ENCODE assay signal across 16 mouse cellular contexts in the genomic region with DNA sequence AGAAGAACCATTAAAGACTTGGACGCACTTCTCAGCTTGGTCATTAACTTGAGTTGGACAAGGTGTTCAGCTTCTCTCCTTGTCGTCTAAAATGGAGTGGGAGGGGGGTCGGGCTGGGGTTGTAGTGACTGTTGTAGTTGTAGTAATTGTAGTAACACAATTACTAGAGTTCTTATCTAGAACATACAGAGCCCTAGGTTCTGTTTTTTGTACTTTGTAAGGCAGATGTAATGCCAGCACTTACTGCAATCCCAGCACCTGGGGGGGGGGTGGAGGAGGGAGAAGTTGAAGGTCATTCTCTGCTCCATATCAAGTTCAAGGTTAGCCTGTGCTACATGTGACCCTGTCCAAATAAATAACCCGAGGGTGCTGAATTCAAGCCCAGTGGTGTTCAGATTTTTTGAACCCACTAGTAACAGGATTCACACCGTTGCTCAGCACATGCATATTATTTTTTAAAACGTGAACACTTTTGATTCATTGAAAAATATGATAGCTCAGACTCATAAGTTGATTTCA. TPM values are rescaled to one million over a fixed set of nuclear protein-coding genes. Genes with fewer than 3 reads are reported as not detected.
A peak's percentile ranks its signal among the peaks of the same experiment; 100 is the strongest.
DNase-seq lines count a peak whose midpoint lies in the region; ATAC-seq and TF ChIP-seq lines count a peak whose summit lies in the region.
"Had no signal": no experiment of that assay in that cellular context is flagged by ENCODE, and none has a peak within 500 bp of the region (broad histone marks: within the 10 kb centered on the region; RNA-seq: fewer than 3 reads in every experiment).

No protein-coding gene starts in this region.

- no peak for TF ChIP-seq CTCF in heart, adult 2 months (IDR thresholded peaks at IDR 0.05)
- no peak for TF ChIP-seq CTCF in kidney, adult 2 months (conservative IDR thresholded peaks at IDR 0.05; ENCODE audit: insufficient read depth, insufficient read length, low read depth, low read length)
- TF ChIP-seq CTCF in lung, adult 2 months (IDR thresholded peaks at IDR 0.05; ENCODE audit: insufficient read depth, low read length): no peak
- no peak for TF ChIP-seq CTCF in heart, postnatal 0 days (IDR thresholded peaks at IDR 0.05; ENCODE audit: low read depth)

- H3K9me3 ChIP-seq in lung, embryonic 15.5 days: no peaks in the 10 kb centered on the region
- H3K9me3 ChIP-seq in heart, postnatal 0 days (replicated peaks; ENCODE audit: control insufficient read depth, low read length): no peaks in the 10 kb centered on the region
- H3K9me3 ChIP-seq: forebrain, embryonic 10.5 days; hindbrain, embryonic 15.5 days had no signal

- TF ChIP-seq EP300 in heart, adult 2 months (IDR thresholded peaks at IDR 0.05; ENCODE audit: insufficient read depth, low read depth, low read length): no peak
- TF ChIP-seq EP300 in heart, postnatal 0 days (IDR thresholded peaks at IDR 0.05; ENCODE audit: low read depth): no peak

- H3K36me3 ChIP-seq in heart, adult 2 months (ENCODE audit: control insufficient read depth, insufficient read depth, low read length): peaks cover 11% of the 10 kb centered on the region
- H3K36me3 ChIP-seq in kidney, adult 2 months (ENCODE audit: control insufficient read depth, insufficient read depth, low read length): no peaks in the 10 kb centered on the region
- H3K36me3 ChIP-seq in lung, embryonic 15.5 days: no peaks in the 10 kb centered on the region; the same call in 1 of the 2 replicates
- no peaks in the 10 kb centered on the region for H3K36me3 ChIP-seq in heart, postnatal 0 days (replicated peaks; ENCODE audit: control insufficient read depth, insufficient read depth, low read length)
- H3K36me3 ChIP-seq: hindbrain, embryonic 15.5 days had no signal

- H3K4me2 ChIP-seq in lung, embryonic 15.5 days: no peak overlapping the region
- no peak overlapping the region for H3K4me2 ChIP-seq in heart, postnatal 0 days (ENCODE audit: low read depth, low read length)

- H3K27me3 ChIP-seq in heart, adult 2 months (ENCODE audit: control insufficient read depth, insufficient read depth, low read length): no peaks in the 10 kb centered on the region
- no peaks in the 10 kb centered on the region for H3K27me3 ChIP-seq in kidney, adult 2 months (replicated peaks; ENCODE audit: control insufficient read depth, insufficient read depth, low read length)
- H3K27me3 ChIP-seq in lung, embryonic 15.5 days: no peaks in the 10 kb centered on the region
- no peaks in the 10 kb centered on the region for H3K27me3 ChIP-seq in heart, postnatal 0 days (ENCODE audit: control insufficient read depth, insufficient read depth, low read length)
- H3K27me3 ChIP-seq: hindbrain, embryonic 15.5 days had no signal

- intact Hi-C loops in heart, adult 2 months (cut with DNase I): no loop called here

- WGBS in heart, adult 2 months: 46% methylated on average over 6 of the region's 6 CpGs
- WGBS in kidney, adult 2 months: 27% methylated on average over 6 of the region's 6 CpGs
- 47% methylated on average over 6 of the region's 6 CpGs for WGBS in lung, embryonic 15.5 days
- WGBS in lung, adult 2 months: 49% methylated on average over 6 of the region's 6 CpGs
- WGBS in heart, postnatal 0 days: 46% methylated on average over 6 of the region's 6 CpGs

- H3K27ac ChIP-seq in heart, adult 2 months: peak overlapping the region; percentile 1; the same call in 1 of the 2 replicates
- H3K27ac ChIP-seq in kidney, adult 2 months (ENCODE audit: insufficient read depth, low read depth, low read length): 0 out of 2 replicates have a peak overlapping the region, but pooled peaks have one; percentile 8
- 0 out of 2 replicates have a peak overlapping the region, but pooled peaks have one; percentile 3 for H3K27ac ChIP-seq in lung, embryonic 15.5 days
- H3K27ac ChIP-seq in heart, postnatal 0 days (ENCODE audit: low read depth): peak overlapping the region; percentile 57; the same call in 1 of the 2 replicates

- DNase-seq in heart, adult 2 months: no peak
- no peak for DNase-seq in heart, postnatal 4 days
- DNase-seq in kidney, adult 2 months: peak; percentile 54
- no peak for DNase-seq in kidney, adult 11 months
- no peak for DNase-seq in lung, adult 2 months
- DNase-seq in heart, postnatal 0 days (ENCODE audit: low spot score): no peak
- no peak for DNase-seq in frontal cortex, adult 2 months (ENCODE audit: extremely low spot score in 1 of 2, low spot score in 1 of 2)
- DNase-seq: B cell, adult 2 months; retina, postnatal 1 day; right cerebral cortex, postnatal 4 days; thymus, postnatal 25 days had no signal

- no peak overlapping the region for H3K4me3 ChIP-seq in heart, adult 2 months
- no peak overlapping the region for H3K4me3 ChIP-seq in kidney, adult 2 months (ENCODE audit: insufficient read depth, low read depth, low read length)
- no peak overlapping the region for H3K4me3 ChIP-seq in lung, embryonic 15.5 days
- H3K4me3 ChIP-seq in lung, adult 2 months (replicated peaks; ENCODE audit: extremely low read depth, low read depth, low read length): no peak overlapping the region
- no peak overlapping the region for H3K4me3 ChIP-seq in heart, postnatal 0 days (ENCODE audit: low read depth, low read length)
- H3K4me3 ChIP-seq: forebrain, embryonic 10.5 days; hindbrain, embryonic 15.5 days had no signal

- peaks cover 7% of the 10 kb centered on the region for H3K79me2 ChIP-seq in heart, adult 2 months (replicated peaks; ENCODE audit: control insufficient read depth, insufficient read depth, low read length)

- H3K4me1 ChIP-seq in heart, adult 2 months (ENCODE audit: control insufficient read depth, insufficient read depth, low read length): peaks cover 31% of the 10 kb centered on the region
- H3K4me1 ChIP-seq in kidney, adult 2 months (ENCODE audit: control insufficient read depth, insufficient read depth, low read length): peaks cover 44% of the 10 kb centered on the region
- peaks cover 71% of the 10 kb centered on the region for H3K4me1 ChIP-seq in lung, embryonic 15.5 days
- peaks cover 28% of the 10 kb centered on the region for H3K4me1 ChIP-seq in lung, adult 2 months (ENCODE audit: control insufficient read depth, insufficient read depth, low read length)
- H3K4me1 ChIP-seq in heart, postnatal 0 days (ENCODE audit: control insufficient read depth, insufficient read depth): peaks cover 63% of the 10 kb centered on the region

- H3K9ac ChIP-seq in heart, adult 2 months (ENCODE audit: low read depth, low read length): no peak overlapping the region
- H3K9ac ChIP-seq in lung, embryonic 15.5 days: no peak overlapping the region
- no peak overlapping the region for H3K9ac ChIP-seq in heart, postnatal 0 days (replicated peaks; ENCODE audit: low read depth, low read length)
- H3K9ac ChIP-seq: hindbrain, embryonic 15.5 days had no signal

- ATAC-seq in lung, embryonic 15.5 days (ENCODE audit: borderline replicate concordance, extremely low read depth, low FRiP score, low TSS enrichment): no peak
- ATAC-seq in heart, postnatal 0 days (ENCODE audit: insufficient read depth, low read depth): no peak
- ATAC-seq: intestine, embryonic 16.5 days; midbrain, embryonic 16.5 days had no signal

- no peak for TF ChIP-seq POLR2A in heart, adult 2 months (IDR thresholded peaks at IDR 0.05; ENCODE audit: insufficient read depth, low read depth, low read length)
- no peak for TF ChIP-seq POLR2A in kidney, adult 2 months (IDR thresholded peaks at IDR 0.05; ENCODE audit: low read depth, low read length)
- no peak for TF ChIP-seq POLR2A in lung, adult 2 months (IDR thresholded peaks at IDR 0.05; ENCODE audit: borderline replicate concordance, extremely low read depth, low read depth, low read length)

RNA-seq across cellular contexts. Expression of a gene that starts 7.4 kb away (rescaled TPM):
- 100 to 1,000 TPM; 189 to 204 TPM for total RNA-seq in heart, adult 2 months (2021)
- 28.8 and 68.2 TPM in 2 replicates for polyA plus RNA-seq in heart, adult 2 months (2012; rRNA removed)
- 100 to 1,000 TPM; 255 to 279 TPM for total RNA-seq in heart, postnatal 4 days (2021)
- polyA plus RNA-seq in kidney, adult 2 months (2012; rRNA removed): 32.0 and 61.3 TPM in 2 replicates
- 182 and 184 TPM in 2 replicates for polyA plus RNA-seq in lung, embryonic 15.5 days (2015; fragmentation: Nextera tagmentation; extraction: Ambion mirVana)
- 28.9 and 58.2 TPM in 2 replicates for polyA plus RNA-seq in lung, adult 2 months (2012; rRNA removed)
- total RNA-seq in heart, postnatal 0 days (2014; rRNA removed; ENCODE audit: low replicate concordance): 20.8 and 28.8 TPM in 2 replicates
- 127 and 132 TPM in 2 replicates for polyA plus RNA-seq in heart, postnatal 0 days (2015; fragmentation: Nextera tagmentation; extraction: Ambion mirVana)
- polyA plus RNA-seq in frontal cortex, adult 2 months (2012; rRNA removed): 608 and 638 TPM in 2 replicates

Comparison
In these comparisons a context has a peak if more than half of its experiments do, and no peak if none do; other contexts are left out.
1. H3K27ac ChIP-seq: peak in every context shown above with its lines; median percentile 57 in heart, postnatal 0 days; 8 in kidney, adult 2 months; 3 in lung, embryonic 15.5 days; 1 in heart, adult 2 months.